Mouse (Mus musculus) cerebellum, adult 11 months (tissue): Measurements from ENCODE around the gene Gm47791.

Experiments
- DNase-seq: peaks from one replicate; pipeline ENCODE4 v3.0.0; 2022

Gene Gm47791

DNA sequence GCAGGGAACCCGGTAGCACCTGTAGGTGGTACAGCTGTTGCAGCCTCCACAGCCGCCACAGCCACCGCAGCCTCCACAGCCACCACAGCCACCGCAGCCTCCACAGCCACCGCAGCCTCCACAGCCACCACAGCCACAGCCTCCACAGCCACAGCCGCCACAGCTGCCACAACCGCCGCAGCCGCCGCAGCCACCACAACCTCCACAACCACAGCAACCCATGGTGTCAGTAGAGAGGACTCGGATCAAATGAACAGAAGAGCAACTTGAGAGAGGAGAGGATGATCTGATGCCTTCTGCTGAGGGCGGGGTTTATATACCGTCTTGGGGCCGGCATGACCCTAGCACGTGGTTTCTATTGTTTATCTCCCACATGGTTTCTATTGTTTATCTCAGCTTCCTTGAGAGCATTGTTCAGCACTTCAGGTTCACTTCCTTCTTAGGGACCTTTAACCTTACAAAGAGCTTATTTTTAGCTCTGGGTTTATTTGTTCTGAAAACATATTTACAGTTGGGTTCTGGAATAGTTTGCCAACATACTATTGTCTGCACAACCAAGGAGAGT, at the start of gene Gm47791:
Gene Gm47791 (minus strand): TSS at position 222 of the 565 bp plus-strand sequence.
- DNase-seq: no peak

DNA sequence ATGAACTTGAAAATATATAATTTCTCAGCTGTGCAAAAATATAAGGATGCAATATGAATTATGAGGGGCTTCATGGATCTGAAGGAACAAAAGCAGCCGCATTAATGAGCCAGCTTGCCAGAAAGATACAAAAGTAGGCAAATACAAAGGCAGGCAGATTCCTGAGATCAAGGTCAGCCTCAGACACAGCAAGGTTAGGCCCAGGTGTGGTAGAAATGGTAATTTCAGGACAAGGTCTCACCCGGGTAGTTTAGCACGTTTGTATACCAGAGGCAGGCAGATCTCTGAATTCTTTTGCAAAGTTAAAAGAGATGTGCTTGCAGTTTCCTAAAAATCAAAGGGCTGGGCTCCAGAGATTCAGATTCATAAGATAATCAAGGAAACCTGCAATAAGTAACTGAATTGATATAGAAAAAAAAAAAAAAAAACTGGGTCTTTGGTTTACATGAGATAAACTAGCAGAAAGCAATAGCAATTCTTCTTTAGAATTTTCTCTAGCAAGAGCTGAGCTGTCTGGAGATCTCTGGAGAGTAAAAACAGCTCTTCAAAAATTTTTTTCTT, 49.7 kb upstream of the Gm47791 start:
- no peak for DNase-seq

DNA sequence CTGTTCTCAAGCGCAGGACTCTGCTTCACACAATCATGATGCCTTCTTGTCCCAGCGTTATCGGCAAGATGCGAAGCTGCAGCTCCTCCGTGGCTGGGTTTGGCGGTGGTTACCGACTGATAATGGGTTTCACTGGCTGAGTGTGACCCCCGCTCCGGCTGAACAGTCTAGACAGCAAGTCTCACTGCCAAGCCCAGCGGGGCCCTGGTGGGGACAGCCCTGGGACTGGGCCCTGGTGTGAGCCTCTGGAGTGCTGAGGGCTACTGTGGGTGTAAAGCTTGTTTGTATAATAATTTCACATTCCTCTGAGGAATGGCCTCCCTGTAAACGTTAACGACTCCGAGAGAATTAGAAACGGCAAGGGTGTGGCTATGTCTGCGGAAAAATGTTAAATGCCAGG, 49.1 kb upstream of the Gm47791 start:
- no peak for DNase-seq

DNA sequence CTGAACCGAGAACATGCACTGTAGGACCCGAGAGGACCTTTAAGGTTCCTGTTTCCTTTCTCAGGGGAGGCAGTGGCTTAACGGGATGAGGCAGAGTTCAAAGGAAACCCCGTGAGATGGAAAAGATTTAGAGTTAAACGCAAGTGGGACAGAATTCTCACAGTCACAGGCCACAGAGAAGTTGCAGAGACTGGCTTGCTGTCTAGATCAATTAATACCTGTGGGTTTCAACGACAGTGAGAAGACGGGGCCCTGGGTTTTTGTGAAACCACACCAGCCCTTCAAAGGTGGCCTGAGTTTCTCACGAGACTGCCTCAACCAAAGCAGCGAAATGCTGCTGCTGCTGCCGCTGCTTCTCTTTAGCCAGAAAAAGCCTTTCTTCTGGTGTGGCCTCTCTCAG, 48.3 kb upstream of the Gm47791 start:
- no peak for DNase-seq

DNA sequence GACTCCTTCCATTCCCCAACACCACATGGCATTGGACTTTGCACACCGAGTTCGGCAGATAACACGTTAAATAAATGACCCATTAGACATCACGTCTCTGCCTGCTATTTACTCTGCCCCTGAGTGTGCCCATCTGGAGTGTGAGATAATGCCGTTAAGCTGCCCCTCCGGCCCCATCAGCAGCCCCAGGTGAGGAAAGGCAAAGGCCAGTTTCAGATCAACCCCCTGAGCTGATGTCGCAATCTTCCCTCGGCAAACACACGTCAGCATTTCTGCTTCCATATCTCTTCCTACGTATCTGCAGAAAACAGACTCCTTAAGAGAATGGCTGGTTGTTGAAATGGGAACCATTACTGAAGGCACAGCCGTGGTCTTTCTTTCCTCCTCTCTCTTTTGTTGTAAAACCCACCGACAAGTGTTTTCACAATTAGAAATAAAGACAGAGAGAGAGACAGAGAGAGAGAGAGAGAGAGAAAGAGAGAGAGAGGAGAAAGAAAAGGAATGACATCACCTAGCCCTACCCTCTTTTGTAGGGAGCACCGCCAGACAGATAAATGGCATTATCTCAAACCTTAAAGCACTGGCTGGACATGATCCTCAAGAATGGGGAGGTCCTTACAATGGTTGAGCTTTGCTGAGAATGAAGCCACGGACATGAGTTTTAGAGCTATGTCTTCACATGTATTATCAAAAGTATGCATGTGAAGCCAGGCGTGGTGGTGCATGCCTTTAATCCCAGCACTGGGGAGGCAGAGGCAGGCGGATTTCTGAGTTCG, 45.1 kb upstream of the Gm47791 start:
- DNase-seq: no peak

DNA sequence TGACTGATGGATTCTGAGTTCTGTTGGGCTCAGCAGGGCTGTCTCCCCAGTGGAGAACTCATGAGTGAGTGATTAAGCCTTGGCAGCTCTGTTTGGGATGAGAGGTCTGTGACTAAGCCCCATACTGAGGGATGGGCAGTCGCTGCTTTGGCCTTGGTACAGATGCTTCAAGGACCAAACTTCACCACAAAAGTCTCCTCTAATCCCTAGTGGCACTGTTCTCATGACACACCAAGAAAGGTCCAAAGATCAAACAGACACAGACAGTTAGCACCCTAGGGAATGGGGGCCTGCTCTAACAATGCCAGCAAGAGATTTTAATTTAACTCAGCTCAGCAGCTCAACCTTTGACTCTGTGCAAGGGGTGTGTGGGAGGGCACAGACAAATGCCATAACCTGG, 40.7 kb upstream of the Gm47791 start:
- DNase-seq: no peak

DNA sequence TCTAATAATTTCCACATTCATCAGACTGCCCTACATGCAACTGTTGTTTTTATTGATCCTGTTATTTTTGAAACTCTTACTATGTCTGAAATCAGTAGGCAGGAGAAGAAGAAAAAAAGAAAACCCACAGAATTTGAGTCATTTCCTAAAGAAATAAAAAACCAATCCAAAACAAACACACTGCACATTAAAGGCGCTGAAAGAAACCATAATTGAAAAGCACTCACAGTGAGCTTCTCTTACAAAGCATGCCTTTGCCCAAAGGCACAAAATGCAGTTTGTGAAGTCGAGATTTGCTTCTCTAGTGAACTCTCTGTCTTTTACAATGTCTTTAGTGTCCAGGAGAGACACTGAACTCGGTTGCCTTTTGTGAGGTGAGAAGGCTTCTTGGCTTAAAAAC, 37.5 kb upstream of the Gm47791 start:
- DNase-seq: no peak

DNA sequence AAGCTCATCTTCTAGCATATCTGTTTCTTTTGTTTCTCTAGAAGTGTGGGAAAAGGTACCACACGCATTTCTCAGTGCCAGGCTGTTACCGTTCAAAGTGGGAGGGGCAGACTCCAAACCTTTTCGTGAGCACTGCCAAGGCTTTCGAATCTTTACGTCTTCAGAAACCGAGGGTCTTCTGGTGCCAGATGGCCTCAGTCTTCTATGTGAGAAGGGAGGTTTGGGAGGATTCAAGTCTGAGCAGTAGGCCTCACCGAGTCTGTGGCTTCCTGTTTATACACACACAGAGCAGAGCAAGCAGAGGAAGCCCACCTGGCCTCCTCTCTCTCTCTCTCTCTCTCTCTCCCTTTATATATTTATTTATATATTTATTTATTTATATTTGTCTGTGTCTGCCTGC, 36.2 kb upstream of the Gm47791 start:
- no peak for DNase-seq

DNA sequence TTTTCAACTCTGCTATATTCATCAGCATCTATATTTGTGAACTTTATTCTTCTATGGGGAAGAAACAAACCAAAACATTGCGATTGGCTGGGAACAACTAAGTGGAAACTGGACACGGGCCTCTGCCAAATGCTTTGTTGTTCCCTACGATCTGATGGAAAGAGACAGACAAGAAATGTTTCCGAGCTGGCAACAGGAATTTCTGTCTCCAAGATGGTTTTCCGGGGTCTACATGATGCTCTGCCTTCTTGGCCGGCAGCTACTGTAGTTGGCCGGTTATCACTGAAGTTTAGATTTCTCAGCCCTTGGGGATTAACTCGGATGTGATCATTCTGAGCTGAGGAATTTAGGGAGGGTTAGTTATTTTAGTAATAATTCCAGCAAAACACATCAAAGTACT, 35.3 kb upstream of the Gm47791 start:
- DNase-seq: no peak

DNA sequence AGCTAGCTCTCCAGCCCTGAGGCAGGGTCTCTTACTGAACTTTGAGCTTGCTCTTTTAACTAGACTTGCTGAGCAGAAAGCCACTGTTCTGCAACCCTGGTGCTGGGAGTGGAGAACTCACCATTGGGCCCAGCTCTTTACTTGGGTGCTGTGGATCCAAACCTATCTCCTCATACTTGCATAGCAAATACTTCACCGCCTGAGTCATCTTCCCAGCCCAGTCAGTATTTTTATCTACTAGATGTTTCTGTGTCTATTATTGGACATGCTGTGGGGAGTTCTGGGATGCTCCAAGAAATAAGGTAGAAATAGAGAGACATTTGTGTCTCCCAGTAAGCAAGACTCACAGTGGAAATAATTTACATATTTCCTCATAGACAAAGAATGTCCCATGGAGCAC, 33.0 kb upstream of the Gm47791 start:
- DNase-seq: no peak

DNA sequence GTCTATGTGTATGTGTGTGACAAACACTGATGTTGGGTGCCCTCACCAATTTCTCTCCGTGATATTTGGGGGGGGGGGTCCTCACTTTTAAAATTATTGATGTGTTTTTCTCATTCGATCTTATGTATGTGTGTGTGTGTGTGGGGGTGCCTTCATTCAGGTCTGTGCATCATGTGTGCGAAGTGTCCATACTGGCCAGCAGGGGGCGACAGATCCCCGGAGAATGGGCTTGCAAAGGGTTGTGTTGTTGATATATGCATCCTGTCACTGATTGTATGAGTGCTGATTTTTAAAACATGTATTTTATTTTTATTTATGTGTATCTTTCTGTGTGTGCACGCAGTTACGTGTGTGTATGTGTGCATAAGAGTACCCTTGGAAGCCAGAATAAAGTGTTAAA, 32.6 kb upstream of the Gm47791 start:
- DNase-seq: no peak

DNA sequence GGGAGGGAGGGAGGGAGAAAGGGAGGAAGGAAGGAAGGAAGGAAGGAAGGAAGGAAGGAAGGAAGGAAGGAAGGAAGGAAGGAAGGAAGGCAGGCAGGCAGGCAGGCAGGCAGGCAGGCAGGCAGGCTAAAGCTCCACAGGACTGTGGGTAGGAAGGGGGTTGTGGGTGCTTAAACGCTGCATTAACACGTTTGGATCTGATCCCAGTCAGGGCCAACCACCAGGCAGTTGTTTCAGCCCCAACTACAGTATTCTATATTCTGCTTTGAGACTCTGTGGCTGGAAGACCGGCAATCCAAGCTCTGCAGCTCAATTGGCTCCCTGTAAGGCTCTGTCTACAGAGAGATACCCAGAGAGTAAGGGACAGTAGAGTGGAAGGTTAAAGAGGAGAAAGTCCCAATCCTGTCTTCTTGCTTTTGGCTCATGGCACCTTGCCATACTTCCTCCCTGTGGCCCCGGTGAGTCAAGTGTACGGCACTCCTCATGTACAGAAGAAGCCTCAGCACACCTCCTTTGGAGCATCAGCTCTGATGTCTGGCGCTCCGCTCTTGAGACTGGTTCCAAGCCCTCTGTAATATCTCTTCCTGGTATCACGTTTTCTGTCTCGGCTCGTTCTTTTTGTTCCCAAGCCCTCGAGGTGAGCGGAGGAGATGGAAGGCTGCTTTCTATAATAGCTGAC, 30.2 kb upstream of the Gm47791 start:
- no peak for DNase-seq

DNA sequence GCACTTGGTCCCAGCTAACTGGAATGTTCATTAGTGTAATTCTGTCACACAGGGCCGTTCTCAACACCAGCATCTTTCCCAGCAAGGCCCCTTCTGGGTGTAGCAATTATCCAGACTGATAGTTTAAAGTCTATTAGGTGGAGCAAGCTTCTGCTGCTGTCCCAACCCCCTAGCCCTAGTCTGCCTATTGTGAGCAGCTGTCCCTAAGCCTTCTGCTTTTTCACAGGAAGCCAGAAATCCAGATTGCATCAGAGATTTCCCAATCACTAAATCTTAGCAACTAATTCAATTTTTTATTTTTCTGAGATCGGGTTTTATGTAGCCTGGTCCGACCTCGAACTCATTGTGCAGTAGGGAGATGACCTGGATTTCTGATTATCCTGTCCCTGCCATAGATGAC, 27.9 kb upstream of the Gm47791 start:
- no peak for DNase-seq

DNA sequence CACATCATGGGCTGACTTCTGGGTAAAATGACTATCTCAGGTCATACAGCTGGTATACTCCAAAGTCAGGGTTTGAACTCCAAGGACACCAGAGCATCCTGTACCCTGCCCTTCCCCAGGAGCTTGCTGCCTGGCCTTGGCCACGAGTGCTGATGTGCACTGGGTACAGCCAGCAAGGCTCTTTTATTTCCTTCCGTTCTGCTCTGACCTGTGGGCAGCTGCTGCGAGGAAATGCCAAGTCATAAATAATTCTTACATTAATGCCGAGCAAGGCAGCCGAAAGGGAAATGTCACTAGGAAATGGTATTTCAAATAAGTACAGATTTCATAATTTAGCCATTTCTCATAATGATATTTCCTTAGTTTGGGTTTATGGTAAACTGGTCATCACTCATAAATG, 27.3 kb upstream of the Gm47791 start:
- no peak for DNase-seq

DNA sequence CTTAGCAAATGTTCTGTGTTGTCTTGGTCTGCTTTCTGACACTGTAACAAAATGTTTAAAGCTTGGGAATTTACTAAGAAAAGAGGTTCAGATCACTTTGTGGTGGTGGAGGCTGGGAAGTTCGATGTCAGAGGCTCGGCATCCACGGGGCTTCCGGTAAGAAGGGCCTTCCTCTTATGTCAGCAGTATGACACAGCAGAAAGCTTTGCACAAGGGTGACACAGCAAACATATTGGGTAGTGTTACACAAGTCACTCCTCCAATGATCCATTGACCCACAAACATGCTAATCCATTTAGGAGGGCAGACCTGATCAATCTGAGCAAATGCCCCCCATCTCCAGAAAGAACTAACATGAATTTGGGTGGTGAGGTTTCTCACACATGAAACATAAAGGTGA, 26.0 kb upstream of the Gm47791 start:
- DNase-seq: no peak

DNA sequence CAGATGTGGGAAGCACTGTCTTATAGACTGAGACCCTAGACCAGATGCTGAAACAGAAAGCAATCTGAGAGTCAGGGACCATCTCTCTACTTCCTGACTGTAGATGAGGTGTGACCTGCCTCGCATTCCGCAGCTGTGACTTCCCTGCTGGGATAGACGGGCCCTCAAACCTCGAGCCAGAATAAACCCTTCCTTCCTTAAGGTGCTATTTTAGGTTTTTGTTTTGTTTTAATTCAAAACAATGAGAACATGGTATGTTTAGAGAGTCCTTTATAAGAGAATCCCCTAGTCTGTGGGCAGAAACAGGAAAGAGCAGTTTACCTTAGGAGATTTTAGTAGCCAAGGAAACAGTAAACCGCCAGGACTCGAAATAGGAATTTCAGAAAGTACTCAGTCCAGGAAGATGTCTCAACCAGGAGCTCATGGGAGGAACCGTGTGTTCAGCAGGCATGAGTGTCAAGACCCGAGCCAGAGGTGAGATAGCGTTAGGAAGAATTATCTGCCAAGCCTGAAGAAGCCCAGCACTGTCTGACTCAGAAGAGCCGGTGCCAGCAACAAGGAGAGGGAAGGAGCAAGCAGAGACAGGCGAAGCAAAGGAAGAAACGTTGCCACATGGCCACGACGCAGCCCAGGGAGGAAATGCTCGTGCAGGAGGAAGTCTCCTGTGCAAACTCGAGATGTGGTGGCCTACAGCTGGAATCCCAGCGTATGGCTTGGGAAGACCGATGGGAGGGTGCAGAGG, 24.8 kb upstream of the Gm47791 start:
- no peak for DNase-seq

DNA sequence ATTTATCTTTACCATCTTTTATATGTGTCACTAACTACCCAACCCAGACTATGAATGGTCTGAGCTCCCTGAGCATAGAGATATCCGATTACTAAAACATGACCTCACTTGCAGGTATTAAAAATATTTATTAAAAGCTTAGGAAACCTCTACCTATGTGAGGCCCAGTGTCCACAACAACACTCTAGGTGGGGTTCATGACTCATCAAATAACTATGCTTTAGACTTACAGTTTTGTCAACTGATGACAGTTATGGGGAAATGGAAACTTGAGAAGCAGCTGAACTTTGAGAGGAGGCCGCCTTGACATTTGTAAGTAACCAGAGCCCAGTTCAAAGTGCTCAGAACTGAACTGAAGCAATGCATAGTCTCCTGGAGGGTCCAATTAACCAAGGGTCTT, 24.2 kb upstream of the Gm47791 start:
- no peak for DNase-seq

DNA sequence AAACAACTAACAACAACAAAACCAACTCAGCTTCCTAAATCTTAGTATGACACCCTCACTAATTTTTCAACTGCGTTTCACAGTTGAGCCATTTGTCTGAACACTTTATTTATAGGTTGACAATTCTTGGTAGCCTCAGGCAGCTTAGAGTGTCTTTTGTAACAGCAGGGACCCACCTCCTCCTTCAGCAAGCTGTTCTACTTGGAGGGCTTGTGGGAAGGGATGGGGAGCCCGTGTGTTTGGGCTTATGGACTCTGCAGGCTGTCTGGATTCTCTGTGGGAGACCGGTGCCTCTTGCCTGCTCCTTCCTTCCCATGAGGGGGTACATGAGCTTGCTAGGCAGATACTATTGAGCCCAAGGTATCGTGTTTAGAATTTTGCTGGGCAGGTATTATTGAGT, 22.9 kb upstream of the Gm47791 start:
- DNase-seq: no peak

DNA sequence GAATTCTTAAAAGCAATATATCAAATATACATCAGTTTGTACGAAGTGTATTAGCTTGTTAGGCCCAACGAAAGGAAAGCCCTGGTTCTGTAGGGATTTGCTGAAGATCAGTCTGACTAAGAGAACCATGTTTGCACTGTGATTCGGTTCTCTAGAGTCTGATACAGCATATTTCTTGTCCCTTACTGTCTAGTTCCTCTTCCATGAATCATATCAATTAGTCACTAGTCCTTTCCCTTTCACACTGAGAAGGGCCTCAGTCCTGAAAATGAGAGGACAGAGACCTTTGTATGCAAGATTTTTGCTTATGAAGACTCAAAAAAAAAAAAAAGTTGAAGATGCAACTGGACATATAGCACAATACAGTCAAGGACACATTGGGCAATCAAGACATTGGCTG, 22.1 kb upstream of the Gm47791 start:
- DNase-seq: no peak

DNA sequence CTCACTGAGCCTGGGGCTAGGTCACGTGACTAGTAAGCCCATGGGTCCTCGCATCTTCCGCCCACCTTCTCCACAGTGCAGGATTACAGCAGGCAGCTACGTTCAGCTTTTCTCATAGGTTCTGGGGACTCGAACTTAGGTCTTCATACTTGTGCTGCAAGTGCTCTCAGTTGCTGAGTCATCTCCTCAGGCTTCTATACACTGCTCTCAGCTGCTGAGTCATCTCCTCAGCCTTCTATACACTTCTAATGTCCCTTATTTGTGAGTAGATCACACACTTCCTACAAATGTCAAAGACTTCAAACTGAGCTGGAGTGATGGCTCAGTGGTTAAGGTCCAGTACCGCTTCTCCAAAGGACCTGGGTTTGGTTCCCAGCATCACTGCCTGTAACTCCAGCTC, 21.2 kb upstream of the Gm47791 start:
- DNase-seq: no peak

DNA sequence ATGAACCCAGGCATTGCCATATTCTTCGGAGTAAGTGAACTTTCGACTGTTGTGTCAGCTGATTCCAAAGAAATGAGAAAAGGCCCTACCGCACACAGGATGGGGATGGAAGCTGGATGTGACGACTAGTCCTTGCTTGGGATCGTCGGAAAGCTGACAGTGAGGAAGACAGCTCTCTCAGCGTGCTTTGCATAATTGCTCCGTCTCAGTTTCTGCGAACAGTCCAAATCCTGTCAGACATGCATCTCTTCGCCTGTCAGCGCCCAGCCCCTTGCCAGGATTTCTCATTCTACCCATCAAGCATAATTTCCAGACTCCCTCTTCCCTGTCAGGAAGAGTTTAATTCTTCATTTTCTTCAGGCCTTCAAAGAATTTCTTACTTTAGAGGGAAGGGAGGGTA, 20.1 kb upstream of the Gm47791 start:
- DNase-seq: no peak

DNA sequence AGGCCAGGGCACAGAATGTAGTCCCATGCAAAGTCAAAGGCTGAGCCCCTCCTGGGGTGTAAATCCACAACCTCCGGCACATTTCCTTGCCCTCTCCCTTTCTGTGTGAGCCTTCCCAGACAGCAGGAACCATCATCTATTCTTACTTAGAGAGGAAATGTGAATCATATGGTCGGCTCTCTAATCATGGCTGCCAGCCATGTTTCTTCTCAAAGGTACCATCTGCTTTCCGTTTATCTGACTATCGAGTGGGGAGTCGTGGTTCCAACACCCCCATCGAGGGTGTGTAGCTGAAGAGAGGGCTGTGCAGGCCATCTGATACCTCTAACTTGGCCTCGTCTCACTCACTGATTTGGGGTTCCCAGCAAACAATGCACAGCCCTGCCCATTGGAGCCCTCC, 17.0 kb upstream of the Gm47791 start:
- DNase-seq: no peak

DNA sequence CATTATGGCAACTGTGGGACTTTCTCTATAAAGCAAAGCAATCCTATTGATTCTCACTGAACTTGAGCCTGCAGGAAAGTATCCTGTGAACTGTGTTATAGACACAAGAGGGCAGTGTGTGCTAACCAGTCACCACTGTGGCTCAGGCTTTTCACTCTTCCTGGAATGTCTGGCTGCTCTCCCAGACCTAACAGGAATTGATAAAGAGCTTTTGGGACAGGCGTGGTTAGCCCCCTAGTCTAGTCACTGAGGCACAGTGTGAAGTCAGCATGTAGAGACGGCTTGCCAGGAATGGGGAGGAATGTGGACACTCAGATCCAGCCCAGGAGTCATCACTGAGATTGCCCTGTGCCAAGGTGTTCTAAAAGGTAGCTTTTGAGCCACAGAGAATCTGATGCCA, 16.4 kb upstream of the Gm47791 start:
- peak; percentile 24 for DNase-seq

DNA sequence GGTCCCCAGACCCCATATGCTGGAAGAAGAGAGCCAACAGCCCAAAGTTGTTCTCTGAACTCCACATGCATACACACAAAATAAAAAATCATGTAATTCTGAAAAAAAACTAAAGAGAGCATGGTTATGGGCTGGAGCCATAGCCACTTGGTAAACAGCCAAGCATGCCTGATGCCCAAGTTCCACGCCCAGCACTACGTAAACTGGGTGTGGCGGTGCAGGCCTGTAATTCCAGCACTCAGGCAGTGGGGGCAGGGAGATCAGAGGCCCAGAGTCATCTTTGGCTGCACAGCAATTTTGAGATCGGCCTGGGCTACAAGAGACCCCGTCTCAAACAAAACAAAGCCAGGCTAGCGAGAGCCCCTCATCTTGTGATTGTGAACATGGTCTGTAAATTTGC, 14.5 kb upstream of the Gm47791 start:
- DNase-seq: no peak
